Mouse (Mus musculus) heart, adult 11 months (tissue): ENCODE measurements around the gene Garnl3.

ENCODE experiments used
- DNase-seq: peaks from one replicate; pipeline ENCODE4 v3.0.0; 2022

Garnl3 gene

GRCm38 (mm10) chr2:33131500-33132092 lies at the start of gene Garnl3:
TSS of gene Garnl3 (minus strand) at chr2:33131654.
- no peak for DNase-seq

DNA sequence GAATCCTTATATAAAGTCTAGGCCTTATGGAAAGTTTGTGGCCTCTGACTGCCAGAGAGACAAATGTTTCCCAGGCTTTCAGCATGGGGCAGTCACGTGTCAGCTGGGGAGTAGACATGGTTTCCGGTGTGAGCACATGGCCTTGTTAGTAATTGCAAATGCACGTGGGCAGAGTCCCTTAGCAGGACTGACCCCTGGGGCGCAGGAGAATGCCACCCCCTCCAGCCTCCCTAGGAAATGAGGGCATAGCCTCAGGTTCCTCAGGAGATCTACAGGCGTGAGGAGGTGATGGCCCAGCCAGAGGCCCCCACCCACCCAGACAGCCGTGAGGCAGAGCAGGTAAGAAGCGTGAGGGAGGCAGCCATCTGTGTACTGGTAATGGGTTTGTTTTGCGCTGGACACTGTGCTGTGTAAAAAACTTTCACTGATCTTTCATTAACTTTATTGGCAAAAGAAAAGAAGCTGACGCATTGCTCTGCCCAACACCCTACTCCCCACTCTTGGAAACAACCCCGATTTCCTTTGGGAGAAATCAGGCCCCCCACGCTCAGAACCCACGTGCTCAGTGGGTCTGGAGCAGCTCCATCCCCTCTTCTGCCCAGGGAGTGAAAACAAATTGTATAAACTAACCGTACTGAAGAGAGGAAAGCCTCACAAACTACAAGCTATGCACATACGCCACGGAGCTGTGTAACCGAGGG lies 48.6 kb upstream of the Garnl3 start:
- peak; percentile 98 for DNase-seq

- no peak for DNase-seq
These were observed 47.9 kb upstream of the Garnl3 start for GRCm38 (mm10) chr2:33179171-33179929.

DNA sequence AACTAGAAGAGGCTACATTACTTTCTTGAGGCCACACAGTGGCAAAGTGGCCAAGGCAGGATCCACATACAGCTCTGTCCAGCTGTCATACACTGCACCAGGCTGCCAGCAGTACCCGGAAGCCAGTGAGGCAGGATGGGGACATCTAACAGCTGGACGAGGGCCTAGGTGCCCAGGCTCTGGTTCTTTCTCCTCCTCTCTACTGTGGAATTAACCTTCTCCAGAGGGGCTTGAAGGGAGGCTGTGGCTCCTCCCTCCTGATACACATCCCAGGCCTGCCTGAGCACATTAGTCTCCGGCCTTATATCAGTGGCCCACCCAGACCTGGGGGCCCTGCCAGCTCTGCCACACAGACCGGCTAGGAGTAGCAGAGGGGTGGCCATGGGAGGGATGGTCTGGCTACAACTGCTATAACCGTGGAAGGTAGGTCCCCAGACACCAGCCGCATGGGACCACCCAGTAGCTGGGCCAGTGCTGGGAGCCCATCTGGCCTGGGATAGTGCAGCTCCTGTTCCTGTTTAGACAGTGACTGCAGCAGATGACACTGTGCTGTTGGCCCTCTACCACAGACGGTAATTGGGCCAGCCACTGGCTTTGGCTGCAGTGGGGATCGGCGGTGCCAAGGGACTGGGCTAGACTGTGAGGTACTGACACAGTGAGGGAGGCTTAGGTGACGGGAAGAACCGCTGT lies 46.9 kb upstream of the Garnl3 start:
- peak; percentile 96 for DNase-seq

DNA sequence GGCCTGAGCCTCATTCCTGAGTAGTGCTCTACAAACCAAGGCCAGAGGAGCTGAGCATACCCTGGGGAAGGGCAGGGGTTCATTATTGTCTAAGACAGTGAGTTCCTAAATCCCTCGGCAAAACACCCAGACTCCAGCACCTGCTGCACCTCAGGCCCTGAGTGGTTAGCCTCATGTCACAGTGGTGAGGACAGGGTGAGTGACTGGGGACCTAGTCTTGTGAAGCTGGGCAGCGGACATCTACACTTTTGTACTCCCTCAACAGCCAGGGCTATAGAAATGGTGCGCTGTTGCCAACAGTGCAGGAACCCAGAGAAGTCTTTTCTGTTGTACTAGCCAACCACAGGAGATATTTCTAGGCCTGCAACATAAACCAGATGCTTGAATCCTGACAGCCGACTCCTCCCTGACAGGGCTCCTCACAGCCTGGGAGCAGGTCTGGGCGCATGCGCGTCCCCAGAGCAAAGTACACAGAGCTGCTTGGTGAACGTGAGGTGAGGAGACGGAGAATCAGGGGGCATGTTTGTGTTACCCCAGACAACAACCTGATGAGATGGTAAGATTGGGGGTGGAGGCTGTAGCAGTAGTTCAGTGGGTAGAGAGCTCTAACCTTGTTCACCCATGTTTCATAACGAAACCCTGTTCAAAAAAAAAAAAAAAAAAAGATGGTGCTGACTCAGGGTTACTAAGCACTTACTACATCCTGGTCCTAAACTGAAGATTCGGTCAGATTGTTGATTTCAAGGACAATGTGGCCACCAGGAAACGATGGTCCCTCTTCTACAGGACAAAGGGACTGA lies 46.2 kb upstream of the Garnl3 start:
- peak; percentile 97 for DNase-seq

DNA sequence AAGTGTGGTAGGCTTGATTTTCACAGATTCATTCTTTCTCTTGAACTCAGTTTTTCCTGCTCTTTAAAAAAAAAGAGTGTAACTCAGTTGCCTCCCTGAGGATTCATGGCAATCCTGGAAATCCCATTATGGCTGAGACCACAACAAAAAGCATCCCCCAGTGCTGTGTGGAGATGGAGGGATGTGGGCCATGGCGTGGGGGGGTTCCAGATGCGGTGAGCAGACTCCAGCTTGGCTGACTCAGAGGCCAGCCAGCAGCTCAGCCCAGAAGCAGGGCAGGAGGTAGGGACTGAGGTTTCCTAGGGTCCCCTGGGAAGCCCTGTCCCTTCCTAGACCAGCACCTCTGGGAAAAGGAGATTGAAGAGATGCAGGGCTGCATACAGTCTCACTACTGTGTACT lies 45.5 kb upstream of the Garnl3 start:
- no peak for DNase-seq

- no peak for DNase-seq
These were observed 45.1 kb upstream of the Garnl3 start for GRCm38 (mm10) chr2:33176516-33176915.

- peak; percentile 96 for DNase-seq
These were observed 42.2 kb upstream of the Garnl3 start for GRCm38 (mm10) chr2:33173686-33174085.

DNA sequence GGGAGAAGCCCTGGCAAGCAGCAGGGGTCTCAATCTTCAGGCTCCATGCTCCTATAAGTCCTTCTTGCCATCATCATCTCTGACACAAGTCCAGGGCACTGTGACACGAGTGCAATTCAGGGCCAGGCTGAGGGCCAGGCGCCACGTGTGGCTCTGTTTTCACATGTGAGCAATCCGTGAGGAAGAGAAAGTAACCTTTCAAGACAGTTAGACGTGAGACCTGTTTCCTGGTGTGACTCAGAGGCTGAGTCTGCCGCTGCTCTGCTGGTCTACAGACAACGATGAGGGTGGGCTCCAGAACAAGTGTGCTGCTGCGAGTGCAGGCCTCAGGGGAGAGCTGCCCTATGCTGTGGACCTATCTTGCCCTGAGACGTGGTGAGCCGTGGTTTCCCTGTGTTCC lies 41.7 kb upstream of the Garnl3 start:
- no peak for DNase-seq

DNA sequence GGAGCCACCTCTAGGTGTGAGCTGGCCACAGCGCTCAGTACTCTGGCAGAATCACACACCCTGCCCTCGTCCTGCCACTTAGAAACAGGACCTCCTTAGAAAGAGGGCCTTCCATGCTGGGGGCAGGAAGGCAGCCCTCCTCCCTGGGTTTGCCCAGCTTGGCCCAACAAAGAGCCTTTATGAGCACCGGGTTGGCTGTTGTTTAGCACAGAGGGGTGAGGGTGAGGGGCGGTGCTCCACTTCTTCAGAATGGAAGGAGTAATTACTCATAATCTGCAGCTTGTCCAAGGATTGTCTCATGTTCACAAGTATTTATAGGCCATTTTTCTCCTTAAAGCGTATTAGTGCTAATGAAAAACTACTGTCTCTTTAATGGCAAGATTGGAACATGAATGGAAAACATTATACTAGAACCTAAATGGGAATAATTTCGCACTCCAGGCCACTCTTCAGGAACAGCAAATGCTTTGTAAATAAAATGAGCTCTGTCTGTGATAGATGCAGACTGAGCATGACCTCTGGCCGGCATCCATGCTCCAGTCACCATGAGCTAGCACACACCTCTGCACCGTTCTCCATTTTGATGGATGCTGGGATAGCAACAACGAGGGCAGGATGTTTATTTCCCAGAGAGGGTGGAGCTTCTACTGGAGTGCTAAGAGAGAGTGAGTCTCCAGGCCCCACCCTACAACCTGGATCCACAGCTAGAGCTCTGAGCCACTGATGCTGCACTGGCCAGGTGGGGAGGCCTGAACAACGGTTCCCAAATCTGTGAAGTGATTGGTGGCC lies 39.5 kb upstream of the Garnl3 start:
- peak; percentile 87 for DNase-seq

GRCm38 (mm10) chr2:33169445-33169844 lies 38.0 kb upstream of the Garnl3 start:
- DNase-seq: no peak

DNA sequence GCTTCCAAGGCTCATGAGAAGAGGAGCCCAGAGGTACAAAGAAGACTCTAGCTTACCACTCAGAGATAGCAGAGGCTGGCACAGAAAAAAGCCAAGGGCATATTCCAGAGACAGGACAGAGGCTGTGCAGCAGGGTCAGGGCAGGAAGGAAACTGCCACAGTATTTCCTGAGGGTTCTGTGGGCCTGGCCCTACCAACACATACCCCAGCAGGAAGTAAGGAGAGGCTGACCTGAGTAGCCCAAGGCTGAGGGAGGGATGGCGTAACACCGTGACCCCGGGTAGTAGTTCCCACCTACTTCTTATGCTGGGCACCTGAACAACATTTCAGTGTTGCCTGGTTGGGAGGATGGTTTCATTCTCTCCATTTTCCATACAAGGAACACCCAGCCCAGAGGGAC lies 35.6 kb upstream of the Garnl3 start:
- no peak for DNase-seq

GRCm38 (mm10) chr2:33165710-33166374 lies 34.4 kb upstream of the Garnl3 start:
- peak; percentile 94 for DNase-seq

- DNase-seq: peak; percentile 97
These were observed 33.8 kb upstream of the Garnl3 start for GRCm38 (mm10) chr2:33165229-33165628.

DNA sequence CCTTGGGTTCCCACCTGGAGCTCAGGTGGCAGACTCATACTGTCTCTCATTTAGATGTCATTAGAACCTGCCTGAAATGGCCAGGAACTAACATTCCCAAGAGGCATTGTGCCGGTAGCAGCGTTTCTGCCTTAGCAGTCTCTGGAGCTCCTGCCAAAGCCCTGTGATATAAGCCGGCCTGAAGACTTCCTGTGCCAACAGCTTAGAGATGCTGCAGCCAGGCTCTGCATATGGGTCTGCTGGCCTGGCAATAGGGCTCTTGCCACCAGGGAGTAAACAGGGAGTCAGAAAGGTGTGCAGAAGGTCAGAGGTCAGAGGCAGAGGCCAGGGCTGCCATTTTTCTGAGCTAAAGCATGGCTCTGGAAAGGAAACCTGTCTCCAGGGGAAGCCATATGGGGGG lies 33.2 kb upstream of the Garnl3 start:
- DNase-seq: peak; percentile 96

DNA sequence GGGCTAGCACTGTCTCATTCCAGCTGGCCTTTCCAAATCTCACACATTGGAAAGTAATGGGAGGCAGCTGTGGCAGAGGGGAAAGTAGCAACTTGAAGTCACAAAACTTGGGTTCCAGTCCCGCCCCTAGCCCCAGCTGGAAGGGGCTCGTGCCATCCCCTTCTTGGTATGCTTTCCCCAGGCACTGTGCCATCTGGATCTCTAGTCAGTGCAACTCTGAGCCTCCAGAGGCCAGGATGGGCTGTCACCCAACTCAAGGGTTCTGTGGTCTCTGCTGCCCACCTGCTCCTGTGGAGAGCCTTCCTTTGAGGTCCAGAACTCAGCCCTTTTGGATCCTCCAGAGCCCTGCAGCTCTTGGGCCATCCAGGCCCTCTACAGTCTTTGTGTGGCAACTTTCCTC lies 30.7 kb upstream of the Garnl3 start:
- DNase-seq: peak; percentile 97

DNA sequence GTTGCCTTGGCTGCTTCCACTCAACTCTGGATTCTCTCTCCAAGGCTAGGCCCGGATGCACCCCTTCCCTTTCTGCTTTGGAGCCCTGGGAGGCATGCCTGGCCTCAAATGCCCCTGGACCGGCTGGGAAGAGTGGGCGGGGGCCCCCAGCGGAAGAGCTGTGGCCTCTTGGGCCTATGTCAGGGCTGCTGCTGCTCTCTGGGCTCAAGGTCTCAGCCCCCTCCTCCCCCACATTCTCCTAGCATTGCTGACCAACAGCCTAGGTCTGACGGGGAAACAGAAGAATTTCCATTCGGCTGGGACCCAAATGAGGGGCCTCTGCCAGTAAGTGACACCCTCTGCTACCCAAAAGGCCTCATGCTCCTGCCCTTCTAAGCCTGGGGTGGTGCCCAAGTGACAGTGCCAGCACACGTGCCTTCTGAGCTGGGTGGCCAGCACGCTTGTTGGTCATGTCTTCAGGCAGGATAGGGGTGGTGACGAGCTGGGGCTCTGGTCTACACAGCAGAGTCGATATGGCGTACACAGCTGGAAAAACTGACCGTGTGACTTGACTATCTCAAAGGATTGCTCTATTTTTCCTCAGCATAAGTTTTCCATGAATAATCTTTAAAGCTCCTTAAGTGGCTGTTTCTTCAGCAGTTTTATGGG lies 29.0 kb upstream of the Garnl3 start:
- peak; percentile 99 for DNase-seq

DNA sequence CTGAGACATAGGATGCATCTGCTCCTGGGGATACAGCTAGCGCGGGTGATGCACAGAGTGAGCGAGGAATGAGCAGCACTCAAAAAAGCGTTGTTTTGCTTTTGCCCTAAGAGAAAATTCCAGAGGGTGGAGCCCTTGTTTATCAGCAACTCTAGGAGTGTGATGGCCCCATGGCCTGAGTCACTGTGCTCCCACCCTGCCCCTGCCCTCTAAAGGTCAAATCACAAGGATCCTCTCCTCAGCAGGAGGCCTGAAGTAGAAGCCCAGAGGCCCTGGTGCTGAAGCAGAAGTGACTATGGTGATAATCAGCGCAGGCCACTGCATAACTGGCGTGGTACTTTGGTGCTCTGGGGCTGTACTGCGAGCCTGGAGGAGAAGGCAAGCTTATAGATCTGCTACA lies 28.1 kb upstream of the Garnl3 start:
- DNase-seq: no peak

DNA sequence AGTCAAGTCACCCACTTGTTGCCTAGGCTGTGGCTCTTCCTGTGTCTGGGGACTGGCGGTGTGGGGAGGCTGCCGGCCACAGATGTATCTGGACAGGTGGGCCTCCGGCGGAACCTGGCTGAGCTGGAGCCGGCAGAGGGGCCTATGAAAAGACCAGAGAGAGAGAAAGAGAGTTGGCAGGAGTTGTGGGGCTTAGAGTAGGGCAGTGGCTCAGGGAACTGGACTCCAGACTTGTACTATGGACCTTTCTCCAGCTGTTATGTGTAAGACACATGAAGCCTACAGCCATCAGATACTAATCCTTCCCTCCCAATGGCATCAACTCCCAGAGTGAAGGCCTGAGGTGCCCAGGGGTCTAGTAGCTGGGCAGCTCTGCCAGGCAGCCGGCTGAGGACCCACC lies 27.4 kb upstream of the Garnl3 start:
- DNase-seq: no peak

DNA sequence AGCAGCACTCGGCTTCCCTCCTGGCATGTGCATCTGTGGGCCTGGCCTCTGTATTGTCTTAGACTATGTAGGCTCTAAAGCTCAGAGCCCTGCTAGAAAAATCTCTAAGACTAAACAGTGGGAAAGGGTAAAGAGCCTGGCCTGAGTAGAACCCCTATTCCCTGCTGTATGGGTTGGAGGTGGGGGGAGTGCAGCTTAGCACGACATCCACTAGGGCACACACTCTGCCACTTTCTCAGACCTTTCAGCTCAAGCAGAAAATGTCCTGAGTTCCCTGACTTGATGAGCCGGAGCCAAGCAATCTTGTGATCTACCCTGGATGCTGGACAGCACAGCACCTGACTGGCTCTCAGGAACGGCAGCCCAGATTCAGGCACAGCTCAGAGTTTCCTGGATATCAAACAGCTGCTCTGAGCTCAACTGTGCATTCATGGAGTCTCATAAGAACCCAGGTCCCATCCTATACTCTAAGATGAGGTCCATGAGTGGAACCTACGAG lies 24.9 kb upstream of the Garnl3 start:
- DNase-seq: no peak
